Mouse (Mus musculus): ENCODE measurements around the gene Noto. TPM values are rescaled to one million over a fixed set of nuclear protein-coding genes. Genes with fewer than 3 reads are reported as not detected.
"Not testable (repeated sequence)": the region's sequence is repeated elsewhere in the genome, so short reads cannot be mapped to it uniquely, and the experiment has no call there.

Gene Noto
- total RNA-seq, 2 experiments from 2014 or later = not detected

DNA sequence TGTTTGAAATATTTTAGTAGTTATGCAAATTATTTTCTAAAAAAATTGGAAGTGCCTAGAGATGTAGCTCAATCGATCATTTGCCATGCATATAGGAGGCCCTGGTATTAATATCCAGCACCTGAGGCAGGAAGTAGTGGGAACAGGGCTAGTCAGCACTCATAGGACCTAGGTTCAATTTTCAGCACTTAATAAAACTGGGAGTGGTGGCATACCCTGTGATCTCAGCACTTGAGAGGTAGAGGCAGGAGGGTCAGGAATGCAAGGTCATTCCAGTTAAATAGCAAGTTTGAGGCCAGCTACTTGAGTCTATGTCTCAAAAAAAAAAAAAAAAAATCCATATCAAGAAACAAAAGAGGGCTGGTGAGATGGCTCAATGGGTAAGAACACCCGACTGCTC is 4.5 kb upstream of the Noto start:
- ATAC-seq (replicated peaks; ENCODE audit: low FRiP score, poor library complexity, severe bottlenecking) = no peak

DNA sequence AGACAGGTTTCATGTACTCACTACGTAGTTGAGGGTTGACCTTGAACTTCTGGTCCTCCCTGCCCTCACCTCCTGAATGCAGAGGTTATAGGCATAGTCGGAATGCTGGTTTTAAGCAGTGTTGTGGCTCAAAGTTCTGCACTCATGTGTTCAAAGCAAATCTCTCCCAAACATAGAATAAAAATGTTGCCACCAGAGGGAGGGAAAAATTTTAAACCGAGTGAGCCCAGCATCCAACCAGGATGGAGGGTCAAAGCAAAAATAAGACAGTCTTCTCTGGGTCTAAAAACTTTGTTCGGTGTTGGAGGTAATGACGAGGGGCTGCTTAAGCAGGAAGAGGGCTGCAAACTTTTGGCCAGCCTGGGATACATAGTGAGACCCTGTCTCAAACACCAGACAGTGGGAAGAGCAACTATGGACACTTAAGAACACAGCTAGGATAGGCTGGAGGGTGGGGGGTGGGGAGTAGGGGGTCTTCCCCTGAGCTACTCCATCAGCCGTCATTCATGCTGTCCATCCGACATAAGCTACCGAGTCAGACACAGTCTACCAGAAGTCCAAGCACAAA is 7.7 kb downstream of the Noto start:
- ATAC-seq (replicated peaks; ENCODE audit: low FRiP score, poor library complexity, severe bottlenecking) = no peak

DNA sequence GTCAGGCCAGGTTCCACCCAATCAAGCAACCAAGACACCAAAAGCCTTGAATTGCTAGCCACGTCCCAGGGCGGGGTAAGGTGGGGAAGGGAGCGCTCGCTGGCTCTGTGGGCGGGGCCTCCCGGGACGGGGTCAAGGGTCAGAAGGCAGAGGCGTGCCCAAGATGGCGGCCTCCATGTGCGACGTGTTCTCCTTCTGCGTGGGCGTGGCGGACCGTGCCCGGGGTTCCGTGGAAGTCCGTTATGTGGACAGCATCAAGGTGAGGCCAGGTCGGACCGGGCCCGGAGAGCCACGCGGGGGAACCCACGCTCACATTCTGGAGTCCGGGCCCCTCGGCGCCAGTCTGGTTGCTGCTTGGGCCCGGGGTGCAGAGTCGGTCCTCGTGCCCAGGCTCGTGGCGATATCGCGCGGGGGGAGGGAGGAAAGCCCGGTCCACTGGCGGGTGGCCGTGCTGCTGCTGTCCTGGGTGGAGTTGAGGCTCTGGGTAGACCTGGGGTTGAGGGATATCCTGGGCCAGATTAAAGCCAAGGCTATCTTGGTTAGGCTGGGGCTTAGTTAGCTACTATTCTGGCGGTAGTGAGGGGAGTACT is 8.3 kb downstream of the Noto start, which contains the start of gene Smyd5:
Gene Smyd5 (plus strand): TSS at position 148 of the 590 bp plus-strand sequence.
- ATAC-seq (replicated peaks; ENCODE audit: low FRiP score, poor library complexity, severe bottlenecking) = peak; percentile 85

DNA sequence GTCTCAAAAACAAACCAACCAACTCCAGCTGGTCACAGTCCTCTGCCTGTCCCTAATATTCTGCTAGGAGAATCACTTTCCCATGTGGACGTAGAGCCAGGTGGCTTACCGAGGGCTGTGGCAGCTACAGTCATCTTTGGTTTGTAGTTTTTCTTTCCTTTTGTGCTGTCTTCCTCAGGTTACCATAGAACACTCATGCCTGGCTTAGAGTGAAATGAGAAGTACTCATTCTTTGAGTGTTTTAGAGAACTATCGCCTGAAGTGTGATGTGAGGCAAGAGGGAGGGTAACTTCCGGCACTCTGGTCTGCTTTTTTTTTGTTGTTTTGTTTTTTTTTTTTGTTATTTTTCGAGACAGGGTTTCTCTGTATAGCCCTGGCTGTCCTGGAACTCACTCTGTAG is 10.2 kb downstream of the Noto start:
- no peak for ATAC-seq (replicated peaks; ENCODE audit: low FRiP score, poor library complexity, severe bottlenecking)

DNA sequence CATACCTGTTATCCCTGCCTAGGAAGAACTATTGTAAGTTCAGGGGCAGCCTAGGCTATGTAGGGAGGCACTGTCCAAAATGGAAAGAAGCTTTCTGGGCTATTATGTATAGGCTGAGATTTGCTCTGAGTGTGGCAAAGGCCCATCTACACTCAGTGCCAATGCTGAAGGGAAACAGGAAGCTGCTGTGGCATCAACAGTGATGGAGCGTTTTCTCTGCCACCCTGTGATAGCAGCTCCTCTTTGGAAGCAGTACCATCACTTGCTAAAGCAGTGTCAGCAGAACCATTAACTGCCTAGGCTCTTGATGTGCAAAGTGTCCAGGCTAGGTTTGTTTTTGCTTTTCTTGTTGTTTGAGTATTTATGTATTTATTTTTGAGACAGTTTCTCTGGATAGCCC is 12.5 kb downstream of the Noto start:
- no peak for ATAC-seq (replicated peaks; ENCODE audit: low FRiP score, poor library complexity, severe bottlenecking)

DNA sequence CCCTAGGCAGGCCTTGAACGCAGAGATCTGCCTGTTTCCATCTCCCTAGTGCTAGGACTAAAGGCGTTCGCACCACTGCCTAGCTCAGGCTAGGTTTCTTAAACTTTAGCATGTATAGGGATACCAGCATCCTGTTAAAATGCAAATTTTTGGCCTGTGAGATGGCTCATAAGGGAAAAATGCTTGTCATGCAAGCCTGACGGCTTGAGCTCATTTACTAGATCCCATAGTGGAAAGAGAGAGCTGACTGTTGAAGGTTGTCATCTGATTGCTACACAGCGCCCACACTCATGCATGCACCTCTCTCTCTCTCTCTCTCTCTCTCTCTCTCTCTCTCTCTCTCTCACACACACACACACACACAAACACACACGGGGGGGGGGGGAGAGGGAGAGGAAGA is 12.9 kb downstream of the Noto start:
- ATAC-seq (replicated peaks; ENCODE audit: low FRiP score, poor library complexity, severe bottlenecking) = no peak

DNA sequence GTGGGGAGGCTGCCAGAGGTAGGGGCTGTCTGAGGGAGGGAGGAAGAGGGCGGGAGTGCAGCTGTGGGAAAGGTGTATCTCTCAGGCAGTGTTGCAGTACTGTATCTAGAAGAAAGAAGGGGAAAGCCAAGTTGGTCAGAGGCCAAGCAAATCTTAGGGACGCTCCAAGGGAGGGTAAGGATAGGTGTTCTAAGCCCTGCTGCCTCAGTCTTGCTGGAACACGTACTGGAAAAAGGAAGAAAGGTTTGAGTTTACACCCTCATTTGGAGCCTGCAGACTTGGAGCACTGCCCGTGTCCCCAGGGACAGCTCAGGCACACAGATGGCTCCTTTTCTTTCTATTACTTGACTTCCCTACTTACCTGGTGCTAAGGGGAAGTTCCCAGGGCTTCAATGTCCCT is 17.5 kb downstream of the Noto start:
- no peak for ATAC-seq (replicated peaks; ENCODE audit: low FRiP score, poor library complexity, severe bottlenecking)

DNA sequence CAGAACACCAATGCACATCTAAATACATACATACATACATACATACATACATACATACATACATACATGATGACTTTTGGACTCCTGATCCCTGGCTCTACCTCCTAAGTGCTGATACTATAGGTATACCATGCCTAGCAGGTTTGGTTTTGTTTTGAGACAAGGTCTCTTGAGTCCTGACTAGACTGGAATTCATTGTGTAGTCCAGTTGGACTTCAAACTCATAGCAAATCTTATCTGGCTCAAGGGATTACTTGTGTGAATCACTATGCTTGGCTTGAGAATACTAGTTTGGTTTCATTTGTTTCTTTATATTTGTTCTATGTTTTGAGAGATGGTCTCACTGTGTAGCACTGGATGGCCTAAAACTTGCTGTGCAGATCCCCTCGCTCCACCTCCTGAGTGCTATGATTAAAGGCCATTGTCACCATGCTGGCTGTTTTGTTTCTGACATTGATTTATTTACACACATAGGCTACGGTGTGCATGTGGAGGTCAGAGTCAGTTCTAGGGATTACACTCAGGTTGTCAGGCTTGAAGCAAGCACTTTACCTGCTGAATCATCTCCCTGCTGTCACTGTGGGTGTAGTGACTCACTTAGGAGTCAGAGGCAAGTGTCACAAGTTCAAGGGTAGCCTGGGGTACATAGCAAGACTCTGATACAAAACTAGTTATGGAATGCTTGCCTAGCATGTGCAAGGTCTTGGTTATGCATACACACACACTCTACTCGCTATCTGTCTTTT is 20.0 kb downstream of the Noto start:
- no peak for ATAC-seq (replicated peaks; ENCODE audit: low FRiP score, poor library complexity, severe bottlenecking)

DNA sequence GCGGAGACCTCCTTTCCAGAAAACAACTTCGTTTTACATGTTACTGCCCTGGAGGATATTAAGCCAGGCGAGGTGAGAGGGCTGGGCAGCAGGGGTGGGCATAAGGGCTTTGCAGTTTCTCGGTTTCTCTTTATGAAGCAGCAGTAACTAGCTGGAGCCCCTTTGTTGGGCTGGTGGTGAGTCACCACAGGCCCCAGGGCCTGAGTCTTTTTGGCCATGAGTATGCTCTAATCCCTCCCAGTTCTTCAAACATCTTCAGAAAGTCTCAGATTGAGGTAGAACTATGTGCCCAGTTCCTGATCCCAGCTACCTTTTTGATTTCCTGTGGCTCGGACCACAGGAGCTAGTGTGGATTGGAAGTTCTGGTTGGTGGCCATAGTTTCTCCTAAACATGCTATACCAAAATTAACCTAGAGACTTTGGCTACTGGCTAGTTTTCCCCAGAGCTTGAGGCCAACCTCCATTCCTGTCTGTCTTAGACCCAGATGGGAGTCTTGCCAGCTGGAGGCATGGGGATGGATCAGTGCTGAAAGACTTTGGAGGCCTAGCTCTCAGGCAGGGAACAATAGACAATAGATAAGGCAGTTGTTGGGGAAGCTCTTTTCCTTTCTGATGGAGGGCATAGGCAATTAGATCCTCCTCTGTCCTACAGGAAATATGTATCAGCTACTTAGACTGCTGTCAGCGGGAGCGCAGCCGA is 20.7 kb downstream of the Noto start:
- no peak for ATAC-seq (replicated peaks; ENCODE audit: low FRiP score, poor library complexity, severe bottlenecking)

DNA sequence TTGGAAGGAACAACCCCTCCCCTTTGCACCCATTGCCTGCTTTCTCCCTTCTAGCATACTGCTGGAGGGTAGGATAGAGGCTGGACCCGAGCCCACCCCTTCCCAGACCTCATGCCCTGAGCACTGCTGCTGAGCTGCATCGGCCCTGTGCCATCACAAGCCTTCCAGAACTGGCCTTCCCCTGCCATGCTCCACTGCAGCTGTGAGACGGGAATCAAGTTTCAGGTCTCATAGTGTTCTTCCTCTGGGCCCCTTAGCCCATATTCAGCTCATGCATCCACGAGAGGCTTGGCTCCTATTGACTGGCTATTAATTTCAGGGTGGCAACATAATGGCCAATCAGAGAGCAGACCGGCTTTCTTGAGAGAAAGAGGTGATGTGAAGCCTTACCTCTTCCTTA is 21.6 kb downstream of the Noto start:
- ATAC-seq (replicated peaks; ENCODE audit: low FRiP score, poor library complexity, severe bottlenecking) = no peak

DNA sequence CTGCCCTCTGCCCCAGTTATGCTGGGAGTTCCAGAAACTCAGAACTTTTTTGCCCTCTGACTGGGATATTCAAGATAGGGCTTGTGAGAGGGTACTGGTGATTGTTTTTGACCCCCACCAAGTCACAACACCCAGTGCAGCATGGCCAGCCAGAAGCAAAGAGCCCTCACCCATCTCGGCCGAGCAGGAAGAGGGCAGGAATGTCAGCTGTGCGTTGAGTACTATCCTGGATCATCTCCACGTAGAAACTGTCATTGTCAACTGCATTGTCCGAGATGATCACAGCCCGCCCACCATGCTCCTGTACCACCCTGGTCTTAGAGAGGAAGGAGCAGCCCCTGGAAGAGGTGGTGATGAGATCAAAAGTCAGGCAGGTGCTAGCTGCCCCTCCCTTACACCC is 23.7 kb downstream of the Noto start:
- ATAC-seq (replicated peaks; ENCODE audit: low FRiP score, poor library complexity, severe bottlenecking) = no peak

DNA sequence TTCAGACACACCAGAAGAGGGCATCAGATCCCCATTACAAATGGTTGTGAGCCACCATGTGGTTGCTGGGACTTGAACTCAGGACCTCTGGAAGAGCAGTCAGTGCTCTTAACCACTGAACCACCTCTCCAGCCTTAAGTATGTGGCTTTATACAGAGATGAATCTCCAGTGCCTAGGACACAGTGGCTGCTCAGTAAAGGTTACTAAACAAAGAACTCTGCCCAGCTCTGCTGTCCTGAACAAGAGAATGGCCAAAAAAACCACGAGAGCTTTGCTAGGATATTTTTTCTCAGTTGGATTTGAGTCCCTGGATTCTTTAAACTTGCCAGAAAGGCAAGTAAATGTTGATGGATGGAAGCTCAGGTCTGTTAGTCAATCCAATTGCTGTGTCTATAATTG is 26.5 kb downstream of the Noto start:
- ATAC-seq (replicated peaks; ENCODE audit: low FRiP score, poor library complexity, severe bottlenecking) = not testable (repeated sequence)

DNA sequence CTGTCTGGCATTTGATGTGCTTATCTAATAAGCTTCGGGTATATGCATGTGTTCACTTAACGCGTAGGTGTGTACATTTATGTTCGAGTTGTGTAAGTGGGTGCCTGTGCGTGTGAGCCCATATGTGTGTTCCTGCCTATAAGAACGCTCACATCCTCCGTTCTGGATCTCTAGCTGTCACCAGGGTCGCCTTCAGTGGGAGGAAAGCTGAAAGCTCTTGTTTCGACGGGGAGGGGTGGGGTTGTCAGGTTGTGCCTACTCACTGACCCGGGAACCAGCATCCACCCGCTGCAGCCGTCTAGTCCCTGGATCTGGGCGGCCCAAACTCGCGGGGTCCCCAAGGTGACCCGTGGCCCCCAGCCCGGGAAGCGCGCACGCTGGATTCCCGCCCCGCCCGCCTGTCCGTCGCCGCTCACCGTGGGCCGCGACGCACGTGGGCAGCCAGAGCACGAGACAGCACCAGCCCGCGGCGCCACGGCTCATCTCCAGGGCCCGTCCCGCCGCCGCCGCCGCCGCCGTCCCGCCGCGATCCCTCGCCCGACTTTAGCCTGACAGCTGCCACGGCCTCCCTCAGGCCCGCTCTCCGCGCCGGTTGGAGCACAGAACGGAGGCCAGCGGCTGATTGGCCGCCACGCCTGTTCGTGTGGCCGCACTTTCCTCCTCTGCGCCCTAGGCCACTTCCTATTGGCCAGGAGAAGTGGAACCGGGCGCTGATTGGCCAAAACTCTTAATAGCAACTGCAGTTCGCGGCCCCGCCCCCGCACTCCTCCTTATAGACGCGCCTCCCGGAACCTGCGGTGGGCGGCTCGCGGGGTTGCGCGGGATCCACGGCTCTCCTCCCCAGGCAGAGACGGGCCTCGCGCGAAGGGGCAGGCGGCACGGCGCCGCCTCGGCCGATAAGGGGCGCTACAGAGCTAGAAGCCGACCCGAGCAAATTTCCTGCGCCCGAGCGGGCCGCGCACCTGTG is 27.3 kb downstream of the Noto start, which contains the start of gene Cct7:
Gene Cct7 (plus strand): TSS at position 818 of the 967 bp plus-strand sequence.
- ATAC-seq (replicated peaks; ENCODE audit: low FRiP score, poor library complexity, severe bottlenecking) = peak; percentile 88

DNA sequence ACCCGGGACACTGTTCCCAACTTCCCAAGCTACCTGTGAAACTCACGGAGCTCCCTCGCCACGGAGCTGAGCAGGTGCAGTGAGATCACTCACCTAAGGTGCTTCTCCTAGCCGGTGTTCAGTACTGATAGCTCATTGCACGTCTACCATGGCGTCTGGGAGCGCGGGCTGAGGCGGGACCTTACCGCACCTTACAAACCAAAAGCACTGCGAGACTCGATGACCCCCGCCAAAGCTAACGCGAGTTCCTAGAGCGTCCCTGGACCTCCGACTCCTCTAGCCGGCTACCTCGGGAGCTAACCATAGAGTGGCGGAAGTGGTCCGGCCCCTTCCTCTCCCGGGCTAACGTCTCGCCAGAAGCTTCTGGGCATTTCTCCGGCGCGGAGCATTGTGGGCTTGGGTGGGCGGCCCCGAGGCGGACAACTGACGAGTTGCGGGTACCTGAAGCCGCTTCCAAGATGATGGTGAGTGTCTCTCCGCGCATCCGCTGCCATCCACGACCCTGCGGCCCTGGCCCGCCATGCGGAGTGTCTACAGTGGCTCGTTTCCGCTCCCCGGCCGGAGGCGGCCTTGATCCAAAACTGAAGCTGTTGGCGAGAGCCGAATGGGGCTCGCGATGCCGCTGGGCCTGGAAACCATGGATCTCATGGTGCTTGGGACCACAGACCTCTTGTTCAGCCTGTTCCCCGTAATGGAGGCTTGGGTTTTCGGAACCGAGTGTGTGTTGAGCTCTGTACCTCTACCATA is 28.2 kb downstream of the Noto start, which contains the start of gene Pradc1:
Gene Pradc1 (minus strand): TSS at position 307 of the 747 bp plus-strand sequence.
- ATAC-seq (replicated peaks; ENCODE audit: low FRiP score, poor library complexity, severe bottlenecking) = peak; percentile 58

DNA sequence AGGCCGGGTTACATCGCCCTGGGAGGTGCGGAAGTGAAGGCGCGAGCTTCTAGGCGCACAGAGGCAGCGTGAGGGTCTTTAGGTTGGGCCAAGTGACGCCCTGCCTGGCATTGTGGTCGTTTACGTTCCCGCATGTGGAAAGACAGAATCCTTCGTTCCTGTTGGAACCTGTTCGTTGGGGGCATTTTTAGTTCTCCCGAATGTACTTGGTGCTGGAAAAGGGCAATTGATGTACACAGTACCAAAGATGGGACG is 28.7 kb downstream of the Noto start:
- ATAC-seq (replicated peaks; ENCODE audit: low FRiP score, poor library complexity, severe bottlenecking) = 0 out of 2 replicates have a peak, but pooled peaks have one; percentile 4

DNA sequence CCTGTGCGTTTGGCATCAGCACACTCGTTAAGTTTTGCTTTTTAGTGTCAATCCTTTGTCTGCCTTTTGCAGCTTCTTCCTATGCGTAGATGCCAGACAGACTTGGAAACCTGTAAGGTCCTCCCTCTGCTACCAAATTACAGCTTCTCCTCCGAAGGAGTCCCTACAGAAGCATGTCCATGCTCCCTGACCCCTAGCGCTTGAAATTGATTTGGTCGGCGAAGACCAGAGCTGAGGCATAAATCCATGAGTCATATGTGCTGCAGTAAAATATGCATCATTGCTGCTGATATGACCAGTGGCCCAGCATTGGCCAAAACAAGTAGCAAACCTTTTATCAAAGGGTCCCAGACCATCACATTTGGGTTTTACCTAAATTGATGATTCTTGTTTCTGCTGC is 29.1 kb downstream of the Noto start:
- ATAC-seq (replicated peaks; ENCODE audit: low FRiP score, poor library complexity, severe bottlenecking) = peak; percentile 47

DNA sequence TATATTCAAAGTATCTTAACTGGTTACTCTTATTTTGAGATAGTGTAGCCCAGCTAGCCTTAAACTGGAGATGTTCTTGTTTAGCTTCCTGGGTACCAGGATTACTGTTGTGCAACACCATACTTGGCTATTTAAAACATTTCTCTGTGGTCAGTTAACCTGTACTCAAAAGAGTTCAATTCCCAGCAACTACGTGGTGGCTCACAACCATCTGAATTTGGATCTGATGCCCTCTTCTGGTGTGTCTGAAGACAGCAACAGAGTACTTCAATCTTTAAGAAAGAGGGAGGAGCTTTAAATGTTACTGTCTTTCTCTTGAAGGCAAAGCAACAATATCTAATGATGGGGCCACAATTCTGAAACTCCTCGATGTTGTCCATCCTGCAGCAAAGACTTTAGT is 35.9 kb downstream of the Noto start:
- no peak for ATAC-seq (replicated peaks; ENCODE audit: low FRiP score, poor library complexity, severe bottlenecking)

DNA sequence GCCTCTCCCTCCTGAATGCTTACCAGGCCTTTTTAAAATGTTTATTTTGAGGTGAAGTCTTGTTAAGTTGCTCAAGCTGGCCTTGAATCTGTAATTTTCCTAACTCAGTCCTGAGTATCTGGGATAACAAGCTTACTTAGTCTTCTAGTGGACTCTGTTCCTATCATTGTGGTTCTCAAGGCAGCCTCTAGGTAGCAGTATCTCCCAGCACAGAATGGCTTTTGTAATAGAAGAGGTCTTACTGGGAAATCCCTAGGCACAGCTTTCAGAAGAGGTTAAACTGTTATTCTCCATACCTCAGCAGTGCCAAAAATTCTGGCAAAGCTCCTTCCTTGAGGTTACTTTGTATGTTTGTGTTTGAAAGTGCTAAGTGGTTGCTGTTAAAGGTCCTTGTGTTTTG is 41.7 kb downstream of the Noto start:
- no peak for ATAC-seq (replicated peaks; ENCODE audit: low FRiP score, poor library complexity, severe bottlenecking)

Measured in erythroblast, adult 5-6 weeks (primary cell).